Mouse (Mus musculus): ENCODE measurements around the gene Aspg. TPM values are rescaled to one million over a fixed set of nuclear protein-coding genes. Genes with fewer than 3 reads are reported as not detected.

The Aspg gene
- 0.20 and 0.22 TPM in 2 replicates for polyA plus RNA-seq (2015; fragmentation: Nextera tagmentation; extraction: Ambion mirVana)

GRCm38 (mm10) chr12:112106541-112106971 lies at the start of gene Aspg:
Gene Aspg, plus strand, starts transcription at chr12:112106679.
- H3K36me3 ChIP-seq: no peaks in the 10 kb centered on the region
- no peak within 1 kb of the TSS for H3K4me2 ChIP-seq (replicated peaks)
- no peak for ATAC-seq (replicated peaks)
- no peaks in the 10 kb centered on the region for H3K27me3 ChIP-seq
- WGBS: 3% methylated on average over 14 of the region's 14 CpGs
- no peak within 1 kb of the TSS for H3K9ac ChIP-seq (replicated peaks)
- H3K27ac ChIP-seq (replicated peaks): no peak within 1 kb of the TSS
- no peaks in the 10 kb centered on the region for H3K9me3 ChIP-seq
- H3K4me3 ChIP-seq: no peak within 1 kb of the TSS
- peaks cover 4% of the 10 kb centered on the region; the same call in 1 of the 2 replicates for H3K4me1 ChIP-seq

- no peaks in the 10 kb centered on the region for H3K4me1 ChIP-seq
- no peaks in the 10 kb centered on the region for H3K27me3 ChIP-seq
- H3K9ac ChIP-seq (replicated peaks): no peak overlapping the region
- WGBS: 8% methylated on average over 6 of the region's 6 CpGs
- no peak overlapping the region for H3K4me3 ChIP-seq
- no peak overlapping the region for H3K4me2 ChIP-seq (replicated peaks)
- no peak overlapping the region for H3K27ac ChIP-seq (replicated peaks)
- H3K9me3 ChIP-seq: no peaks in the 10 kb centered on the region
- H3K36me3 ChIP-seq: no peaks in the 10 kb centered on the region
- peak; percentile 55; the same call in 1 of the 2 replicates for ATAC-seq (replicated peaks)
Measured at GRCm38 (mm10) chr12:112077651-112078050, 28.8 kb upstream of the Aspg start.

GRCm38 (mm10) chr12:112079911-112080310 lies 26.6 kb upstream of the Aspg start:
- H3K27me3 ChIP-seq: no peaks in the 10 kb centered on the region
- H3K4me1 ChIP-seq: no peaks in the 10 kb centered on the region
- H3K27ac ChIP-seq (replicated peaks): no peak overlapping the region
- H3K9ac ChIP-seq (replicated peaks): no peak overlapping the region
- H3K4me2 ChIP-seq (replicated peaks): no peak overlapping the region
- no peak overlapping the region for H3K4me3 ChIP-seq
- H3K9me3 ChIP-seq: no peaks in the 10 kb centered on the region
- no peak for ATAC-seq (replicated peaks)
- no peaks in the 10 kb centered on the region for H3K36me3 ChIP-seq
- 76% methylated on average over 8 of the region's 8 CpGs for WGBS

- no peak overlapping the region for H3K27ac ChIP-seq (replicated peaks)
- no peak overlapping the region for H3K9ac ChIP-seq (replicated peaks)
- H3K4me1 ChIP-seq: no peaks in the 10 kb centered on the region
- no peaks in the 10 kb centered on the region for H3K36me3 ChIP-seq
- WGBS: 93% methylated on average over 4 of the region's 4 CpGs
- H3K4me3 ChIP-seq: no peak overlapping the region
- H3K4me2 ChIP-seq (replicated peaks): no peak overlapping the region
- no peaks in the 10 kb centered on the region for H3K27me3 ChIP-seq
- ATAC-seq (replicated peaks): no peak
- H3K9me3 ChIP-seq: no peaks in the 10 kb centered on the region
Measured at GRCm38 (mm10) chr12:112080911-112081310, 25.6 kb upstream of the Aspg start.

- H3K36me3 ChIP-seq: no peaks in the 10 kb centered on the region
- H3K4me1 ChIP-seq: peaks cover 10% of the 10 kb centered on the region
- 56% methylated on average over 1 of the region's 1 CpGs for WGBS
- H3K4me3 ChIP-seq: no peak overlapping the region
- no peaks in the 10 kb centered on the region for H3K9me3 ChIP-seq
- H3K27me3 ChIP-seq: no peaks in the 10 kb centered on the region
- no peak overlapping the region for H3K27ac ChIP-seq (replicated peaks)
- ATAC-seq (replicated peaks): no peak
- no peak overlapping the region for H3K4me2 ChIP-seq (replicated peaks)
- no peak overlapping the region for H3K9ac ChIP-seq (replicated peaks)
Measured at GRCm38 (mm10) chr12:112082241-112082640, 24.2 kb upstream of the Aspg start.

- H3K9me3 ChIP-seq: no peaks in the 10 kb centered on the region
- H3K27me3 ChIP-seq: 0 out of 2 replicates have a peak, but pooled peaks cover under 1% of the 10 kb centered on the region
- no peak for ATAC-seq (replicated peaks)
- H3K4me1 ChIP-seq: peaks cover 12% of the 10 kb centered on the region
- no peak overlapping the region for H3K4me3 ChIP-seq
- no peak overlapping the region for H3K4me2 ChIP-seq (replicated peaks)
- H3K27ac ChIP-seq (replicated peaks): no peak overlapping the region
- 70% methylated on average over 3 of the region's 3 CpGs for WGBS
- H3K36me3 ChIP-seq: no peaks in the 10 kb centered on the region
- H3K9ac ChIP-seq (replicated peaks): no peak overlapping the region
Measured at GRCm38 (mm10) chr12:112086250-112086649, 20.2 kb upstream of the Aspg start.

GRCm38 (mm10) chr12:112086726-112087125 lies 19.8 kb upstream of the Aspg start:
- H3K27me3 ChIP-seq: 0 out of 2 replicates have a peak, but pooled peaks cover 4% of the 10 kb centered on the region
- H3K9me3 ChIP-seq: no peaks in the 10 kb centered on the region
- H3K4me3 ChIP-seq: no peak overlapping the region
- H3K27ac ChIP-seq (replicated peaks): no peak overlapping the region
- H3K4me1 ChIP-seq: peaks cover 12% of the 10 kb centered on the region
- no peaks in the 10 kb centered on the region for H3K36me3 ChIP-seq
- no peak for ATAC-seq (replicated peaks)
- 63% methylated on average over 6 of the region's 6 CpGs for WGBS
- no peak overlapping the region for H3K4me2 ChIP-seq (replicated peaks)
- H3K9ac ChIP-seq (replicated peaks): no peak overlapping the region

- 78% methylated on average over 12 of the region's 12 CpGs for WGBS
- Histone ChIP-seq H3K36me3 (no peaks in the 10 kb centered on the region), H3K27ac (replicated peaks) (no peak overlapping the region), H3K9ac (replicated peaks) (no peak overlapping the region), H3K4me2 (replicated peaks) (no peak overlapping the region), H3K27me3 (0 out of 2 replicates have a peak, but pooled peaks cover 4% of the 10 kb centered on the region), H3K4me3 (no peak overlapping the region), H3K4me1 (peaks cover 12% of the 10 kb centered on the region), H3K9me3 (no peaks in the 10 kb centered on the region)
- ATAC-seq (replicated peaks): no peak
Measured at GRCm38 (mm10) chr12:112088609-112089324, 17.7 kb upstream of the Aspg start.

- Histone ChIP-seq H3K4me1 (peaks cover 11% of the 10 kb centered on the region), H3K9me3 (no peaks in the 10 kb centered on the region), H3K4me2 (replicated peaks) (0 out of 2 replicates have a peak overlapping the region, but pooled peaks have one; percentile 22), H3K27me3 (0 out of 2 replicates have a peak, but pooled peaks cover 4% of the 10 kb centered on the region), H3K4me3 (no peak overlapping the region), H3K27ac (replicated peaks) (no peak overlapping the region), H3K9ac (replicated peaks) (no peak overlapping the region), H3K36me3 (no peaks in the 10 kb centered on the region)
- ATAC-seq (replicated peaks): no peak
- 5% methylated on average over 12 of the region's 12 CpGs for WGBS
Measured at GRCm38 (mm10) chr12:112091054-112091453, 15.4 kb upstream of the Aspg start.

GRCm38 (mm10) chr12:112094261-112094880 lies 12.1 kb upstream of the Aspg start:
- no peak overlapping the region for H3K27ac ChIP-seq (replicated peaks)
- no peak overlapping the region for H3K4me3 ChIP-seq
- H3K9me3 ChIP-seq: no peaks in the 10 kb centered on the region
- H3K4me1 ChIP-seq: 0 out of 2 replicates have a peak, but pooled peaks cover 2% of the 10 kb centered on the region
- no peaks in the 10 kb centered on the region for H3K36me3 ChIP-seq
- 0 out of 2 replicates have a peak, but pooled peaks cover 4% of the 10 kb centered on the region for H3K27me3 ChIP-seq
- no peak overlapping the region for H3K4me2 ChIP-seq (replicated peaks)
- H3K9ac ChIP-seq (replicated peaks): no peak overlapping the region
- ATAC-seq (replicated peaks): no peak
- 85% methylated on average over 8 of the region's 8 CpGs for WGBS

GRCm38 (mm10) chr12:112096051-112096732 lies 10.3 kb upstream of the Aspg start:
- Histone ChIP-seq H3K4me2 (replicated peaks) (no peak overlapping the region), H3K9ac (replicated peaks) (no peak overlapping the region), H3K36me3 (no peaks in the 10 kb centered on the region), H3K9me3 (no peaks in the 10 kb centered on the region), H3K4me1 (no peaks in the 10 kb centered on the region), H3K27ac (replicated peaks) (no peak overlapping the region), H3K4me3 (no peak overlapping the region), H3K27me3 (0 out of 2 replicates have a peak, but pooled peaks cover 4% of the 10 kb centered on the region)
- WGBS: 76% methylated on average over 13 of the region's 13 CpGs
- no peak for ATAC-seq (replicated peaks)

- Histone ChIP-seq H3K4me3 (no peak overlapping the region), H3K27ac (replicated peaks) (no peak overlapping the region), H3K4me1 (no peaks in the 10 kb centered on the region), H3K36me3 (no peaks in the 10 kb centered on the region), H3K27me3 (no peaks in the 10 kb centered on the region), H3K4me2 (replicated peaks) (no peak overlapping the region), H3K9me3 (no peaks in the 10 kb centered on the region), H3K9ac (replicated peaks) (no peak overlapping the region)
- 81% methylated on average over 8 of the region's 8 CpGs for WGBS
- ATAC-seq (replicated peaks): no peak
Measured at GRCm38 (mm10) chr12:112096733-112097117, 9.8 kb upstream of the Aspg start.

Data from forebrain, embryonic 15.5 days (tissue).